Mouse (Mus musculus) embryonic facial prominence, embryonic 11.5 days (tissue): ENCODE measurements around the gene Supt5. TPM values are rescaled to one million over a fixed set of nuclear protein-coding genes. Genes with fewer than 3 reads are reported as not detected.

Source experiments
- ATAC-seq: fragments of 200-750 bp; cut with Nextera tagmentation; replicated peaks from 2 replicates; pipeline ENCODE4 v1.8.0; 2017; ENCODE audit warnings: low read depth; ENCODE audit not compliant: insufficient number of reproducible peaks, low FRiP score, low TSS enrichment
- DNase-seq: peaks from one replicate; pipeline ENCODE4 v3.0.0-alpha.2; 2015; ENCODE audit warnings: low spot score
- H3K27ac ChIP-seq: fragments of 300-500 bp; sonication (generic); replicated peaks from 2 replicates; pipeline ENCODE4 v1.5.1; 2014; ENCODE audit warnings: mild to moderate bottlenecking, low read depth, low read length, control low read depth
- H3K27me3 ChIP-seq: fragments of 300-500 bp; sonication (generic); 2 replicates; pipeline ENCODE4 v1.6.1; 2014; ENCODE audit warnings: mild to moderate bottlenecking, low read length, moderate library complexity, mixed read lengths; ENCODE audit not compliant: control insufficient read depth, insufficient read depth
- H3K36me3 ChIP-seq: fragments of 300-500 bp; sonication (generic); replicated peaks from 2 replicates; pipeline ENCODE4 v1.6.1; 2014; ENCODE audit warnings: low read depth, mild to moderate bottlenecking, low read length, moderate library complexity, mixed read lengths; ENCODE audit not compliant: control insufficient read depth, insufficient read depth
- H3K4me1 ChIP-seq: fragments of 300-500 bp; sonication (generic); 2 replicates; pipeline ENCODE4 v1.6.1; 2014; ENCODE audit warnings: low read length, mixed read lengths; ENCODE audit not compliant: control insufficient read depth, insufficient read depth
- H3K4me2 ChIP-seq: fragments of 300-500 bp; sonication (generic); 2 replicates; pipeline ENCODE4 v1.6.1; 2014; ENCODE audit warnings: low read depth, mild to moderate bottlenecking, control low read depth, low read length, moderate library complexity
- H3K4me3 ChIP-seq: fragments of 300-500 bp; sonication (generic); 2 replicates; pipeline ENCODE4 v1.5.1; 2014; ENCODE audit warnings: low read depth, low read length, control low read depth
- H3K9ac ChIP-seq: fragments of 300-500 bp; sonication (generic); replicated peaks from 2 replicates; pipeline ENCODE4 v1.6.1; 2014; ENCODE audit warnings: mild to moderate bottlenecking, control low read depth, low read length
- H3K9me3 ChIP-seq: fragments of 300-500 bp; sonication (generic); replicated peaks from 2 replicates; pipeline ENCODE4 v1.6.1; 2016; ENCODE audit warnings: mild to moderate bottlenecking, low read length, inconsistent platforms, mixed read lengths; ENCODE audit not compliant: control insufficient read depth
- whole genome bisulfite sequencing: fragments of 180-500 bp; shearing (Covaris S2); extraction: QIAGEN DNeasy Blood & Tissue Kit; methylation state at CpG from one replicate; pipeline ENCODE4 v1.1.7; 2014; 5-methylcytosine and 5-hydroxymethylcytosine counted together
- polyA plus RNA-seq: library from polyadenylated mRNA; unstranded; fragments of >200 nt; fragmentation: Nextera tagmentation; extraction: Ambion mirVana; gene quantifications from 2 replicates; pipeline ENCODE4 v1.2.1, GENCODE M21; 2014

The Supt5 gene
- polyA plus RNA-seq, 1 experiment from 2014 or later: 73.9 TPM

GRCm38 (mm10) chr7:28277237-28277614, 61.3 kb downstream of the Supt5 start:
- Histone ChIP-seq H3K4me2 (no peak overlapping the region; the same call in 1 of the 2 replicates), H3K36me3 (no peaks in the 10 kb centered on the region), H3K4me3 (peak overlapping the region; percentile 59), H3K27ac (no peak overlapping the region), H3K4me1 (no peaks in the 10 kb centered on the region), H3K27me3 (no peaks in the 10 kb centered on the region), H3K9ac (no peak overlapping the region), H3K9me3 (no peaks in the 10 kb centered on the region)
- 58% methylated on average over 8 of the region's 8 CpGs for WGBS
- DNase-seq (no peak), ATAC-seq (no peak)

DNA sequence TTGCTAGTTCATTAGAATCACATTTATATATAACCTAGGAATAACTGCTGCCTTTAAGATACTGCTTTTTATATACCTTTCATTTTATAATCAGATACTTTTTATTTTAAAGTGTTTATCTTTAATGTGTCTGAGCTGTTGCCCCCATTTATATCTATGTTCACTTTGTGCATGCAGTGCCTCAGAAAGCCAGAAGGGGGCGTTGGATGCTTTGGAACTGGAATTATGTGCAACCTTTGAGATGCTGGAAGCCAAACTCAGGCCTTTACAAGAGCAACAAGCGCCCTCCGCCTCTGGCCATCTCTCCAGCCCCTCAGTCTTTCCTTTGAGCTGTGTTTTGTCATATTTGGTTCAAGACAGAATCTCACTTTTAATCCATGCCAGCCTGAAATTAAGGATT, 66.8 kb downstream of the Supt5 start:
- Histone ChIP-seq H3K27ac (no peak overlapping the region), H3K4me3 (no peak overlapping the region), H3K4me2 (no peak overlapping the region), H3K9me3 (no peaks in the 10 kb centered on the region), H3K27me3 (no peaks in the 10 kb centered on the region), H3K9ac (no peak overlapping the region), H3K36me3 (no peaks in the 10 kb centered on the region), H3K4me1 (no peaks in the 10 kb centered on the region)
- DNase-seq (no peak), ATAC-seq (no peak)
- 69% methylated on average over 3 of the region's 3 CpGs for WGBS

- no peak overlapping the region for H3K9ac ChIP-seq
- no peak overlapping the region for H3K27ac ChIP-seq
- no peak overlapping the region for H3K4me2 ChIP-seq
- H3K27me3 ChIP-seq: no peaks in the 10 kb centered on the region
- no peak for DNase-seq
- 89% methylated on average over 12 of the region's 12 CpGs for WGBS
- no peaks in the 10 kb centered on the region for H3K4me1 ChIP-seq
- no peak for ATAC-seq
- no peaks in the 10 kb centered on the region for H3K36me3 ChIP-seq
- no peaks in the 10 kb centered on the region for H3K9me3 ChIP-seq
- H3K4me3 ChIP-seq: no peak overlapping the region
These were observed 69.2 kb downstream of the Supt5 start for GRCm38 (mm10) chr7:28269355-28269754.

GRCm38 (mm10) chr7:28268576-28268975, 70.0 kb downstream of the Supt5 start:
- peak overlapping the region; percentile 87; the same call in 1 of the 2 replicates for H3K27ac ChIP-seq
- no peak for ATAC-seq

GRCm38 (mm10) chr7:28268042-28268531, 70.5 kb downstream of the Supt5 start:
- peak overlapping the region; percentile 86 for H3K4me3 ChIP-seq
- no peaks in the 10 kb centered on the region for H3K9me3 ChIP-seq
- H3K9ac ChIP-seq: peak overlapping the region; percentile 99
- no peaks in the 10 kb centered on the region for H3K36me3 ChIP-seq
- peak overlapping the region; percentile 87 for H3K27ac ChIP-seq
- under 1% methylated on average over 38 of the region's 62 CpGs for WGBS
- H3K4me1 ChIP-seq: no peaks in the 10 kb centered on the region
- peak overlapping the region; percentile 43 for H3K4me2 ChIP-seq
- peak; percentile 62 for DNase-seq
- H3K27me3 ChIP-seq: no peaks in the 10 kb centered on the region
- peak; percentile 50; the same call in 1 of the 2 replicates for ATAC-seq

More at GRCm38 (mm10) chr7:28268576-28268975, 70.0 kb downstream of the Supt5 start:
- Histone ChIP-seq H3K4me3 (peak overlapping the region; percentile 86), H3K9ac (peak overlapping the region; percentile 99), H3K9me3 (no peaks in the 10 kb centered on the region), H3K4me2 (peak overlapping the region; percentile 43), H3K4me1 (no peaks in the 10 kb centered on the region), H3K36me3 (no peaks in the 10 kb centered on the region), H3K27me3 (no peaks in the 10 kb centered on the region)
- WGBS: 33% methylated on average over 16 of the region's 16 CpGs
- no peak for DNase-seq

DNA sequence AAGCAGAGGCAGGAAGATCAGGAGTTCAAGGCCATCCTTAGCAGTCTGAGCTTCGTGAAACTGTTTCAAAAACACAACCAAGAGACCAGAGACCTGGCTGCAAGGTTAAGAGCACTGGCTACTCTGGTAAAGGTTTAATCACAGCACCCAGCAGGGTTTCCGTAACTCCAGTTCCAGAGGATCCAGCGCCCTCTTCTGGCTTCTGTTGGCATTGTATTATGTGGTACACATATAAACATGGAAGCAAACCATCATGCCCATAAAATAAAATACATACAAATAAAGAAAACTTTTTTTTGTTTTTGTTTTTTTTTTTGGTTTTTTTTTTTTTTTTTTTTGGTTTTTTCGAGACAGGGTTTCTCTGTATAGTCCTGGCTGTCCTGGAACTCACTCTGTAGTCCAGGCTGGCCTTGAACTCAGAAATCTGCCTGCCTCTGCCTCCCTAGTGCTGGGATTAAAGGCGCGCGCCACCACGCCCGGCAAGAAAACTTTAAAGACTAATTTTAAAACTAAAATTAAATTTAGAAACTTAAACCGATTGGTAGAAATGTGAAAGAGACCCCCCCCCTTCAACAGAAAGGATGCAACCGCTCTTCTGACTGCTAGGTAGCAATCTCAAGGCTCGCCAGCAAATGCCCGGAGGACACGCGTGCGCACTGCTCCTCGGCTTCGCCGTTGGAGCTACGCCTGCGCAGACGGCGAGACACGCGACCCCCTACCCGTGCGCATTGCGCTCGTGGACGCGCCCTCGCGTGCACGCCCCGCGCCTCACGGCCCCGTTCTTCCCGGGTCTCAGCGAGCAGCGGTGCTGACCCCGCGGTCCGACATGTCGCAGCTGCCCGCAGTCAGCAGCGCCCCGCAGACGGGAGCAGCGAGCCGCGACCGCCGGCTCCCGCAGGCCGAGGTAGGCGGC, 71.2 kb downstream of the Supt5 start, which contains the start of gene Eid2:
Gene Eid2, plus strand, starts transcription at position 753 of the 913 bp plus-strand sequence.
- WGBS: 6% methylated on average over 55 of the region's 57 CpGs
- H3K4me3 ChIP-seq: peak within 1 kb of the TSS; percentile 86
- no peaks in the 10 kb centered on the region for H3K27me3 ChIP-seq
- peak; percentile 89 for ATAC-seq
- peak within 1 kb of the TSS; percentile 99 for H3K9ac ChIP-seq
- H3K27ac ChIP-seq: peak within 1 kb of the TSS; percentile 87
- H3K36me3 ChIP-seq: no peaks in the 10 kb centered on the region
- DNase-seq: peak; percentile 94
- no peaks in the 10 kb centered on the region for H3K4me1 ChIP-seq
- H3K4me2 ChIP-seq: peak within 1 kb of the TSS; percentile 43
- H3K9me3 ChIP-seq: no peaks in the 10 kb centered on the region

- Histone ChIP-seq H3K27me3 (no peaks in the 10 kb centered on the region), H3K4me1 (no peaks in the 10 kb centered on the region), H3K9me3 (no peaks in the 10 kb centered on the region), H3K9ac (no peak overlapping the region), H3K4me2 (no peak overlapping the region), H3K36me3 (no peaks in the 10 kb centered on the region), H3K27ac (no peak overlapping the region), H3K4me3 (no peak overlapping the region)
- ATAC-seq: no peak
- no peak for DNase-seq
- 91% methylated on average over 13 of the region's 13 CpGs for WGBS
These were observed 73.2 kb downstream of the Supt5 start for GRCm38 (mm10) chr7:28265391-28265790.
